Mouse (Mus musculus): ENCODE data around the gene Tex9. TPM values are rescaled to one million over a fixed set of nuclear protein-coding genes. Genes with fewer than 3 reads are reported as not detected.
"Not testable (repeated sequence)": the region's sequence is repeated elsewhere in the genome, so short reads cannot be mapped to it uniquely, and the experiment has no call there.

Gene Tex9
- polyA plus RNA-seq, 1 experiment from 2014 or later = 36.3 TPM

DNA sequence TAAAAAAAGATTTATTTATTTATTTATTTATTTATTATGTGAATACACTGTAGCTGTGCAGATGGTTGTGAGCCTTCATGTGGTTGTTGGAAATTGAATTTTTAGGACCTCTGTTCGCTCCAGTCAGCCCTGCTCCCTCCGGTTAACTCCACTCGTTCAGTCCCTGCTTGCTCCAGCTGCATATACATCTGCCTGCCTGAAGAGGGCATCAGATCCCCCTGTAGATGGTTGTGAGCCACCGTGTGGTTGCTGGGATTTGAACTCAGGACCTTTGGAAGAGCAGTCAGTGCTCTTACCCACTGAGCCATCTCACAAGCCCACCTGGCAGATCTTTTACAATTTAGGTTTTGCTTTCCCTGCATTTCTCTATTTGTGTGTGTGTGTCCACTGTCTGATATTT, 90.2 kb downstream of the Tex9 start:
- ATAC-seq (ENCODE audit: low FRiP score, low read depth); H3K27me3 ChIP-seq; H3K4me3 ChIP-seq; H3K9me3 ChIP-seq; H3K36me3 ChIP-seq; H3K4me1 ChIP-seq; H3K9ac ChIP-seq; H3K4me2 ChIP-seq (replicated peaks); H3K27ac ChIP-seq: not testable (repeated sequence)
- WGBS = 66% methylated on average over 4 of the region's 4 CpGs

Small RNAs within 50 kb of the gene (microRNA-seq; reads per million reads assigned to microRNA genes)
- not detected for gene Gm28010

Other genes with a start within 250 kb of the Tex9 start
- gene Zfp280d, start 217.4 kb downstream of the Tex9 start, polyA plus RNA-seq (2015; fragmentation: Nextera tagmentation; extraction: Ambion mirVana) = 47.7 and 52.3 TPM in 2 replicates
- gene Mns1, start 54.2 kb downstream of the Tex9 start, polyA plus RNA-seq (2015; fragmentation: Nextera tagmentation; extraction: Ambion mirVana) = 25.0 and 30.1 TPM in 2 replicates
- 10.4 and 10.9 TPM in 2 replicates for gene Rfx7, start 40.0 kb upstream of the Tex9 start, polyA plus RNA-seq (2015; fragmentation: Nextera tagmentation; extraction: Ambion mirVana)
- gene Nedd4, start 170.1 kb upstream of the Tex9 start, polyA plus RNA-seq (2015; fragmentation: Nextera tagmentation; extraction: Ambion mirVana) = 754 and 779 TPM in 2 replicates

Data from limb, embryonic 13.5 days (tissue).